Mouse (Mus musculus): ENCODE data around the gene Stard3. TPM values are rescaled to one million over a fixed set of nuclear protein-coding genes. Genes with fewer than 3 reads are reported as not detected.

Gene Stard3
- polyA plus RNA-seq, 1 experiment from 2014 or later: 54.5 TPM

Other genes with a start within 250 kb of the Stard3 start
- 21.0 and 23.7 TPM in 2 replicates for gene Fbxl20, start 208.0 kb upstream of the Stard3 start, polyA plus RNA-seq (2016; fragmentation: Nextera tagmentation; extraction: Ambion mirVana)
- 74.3 and 82.5 TPM in 2 replicates for gene Med1, start 165.1 kb upstream of the Stard3 start, polyA plus RNA-seq (2016; fragmentation: Nextera tagmentation; extraction: Ambion mirVana)
- gene Cdk12, start 155.3 kb upstream of the Stard3 start, polyA plus RNA-seq (2016; fragmentation: Nextera tagmentation; extraction: Ambion mirVana): 10.7 and 12.0 TPM in 2 replicates
- 0.05 and 0.09 TPM in 2 replicates for gene Neurod2, start 28.7 kb upstream of the Stard3 start, polyA plus RNA-seq (2016; fragmentation: Nextera tagmentation; extraction: Ambion mirVana)
- 1.0 and 1.6 TPM in 2 replicates for gene Ppp1r1b, start 10.0 kb upstream of the Stard3 start, polyA plus RNA-seq (2016; fragmentation: Nextera tagmentation; extraction: Ambion mirVana)
- 0.19 TPM in 1 of 2 replicates, not detected in the other for gene Tcap, start 25.4 kb downstream of the Stard3 start, polyA plus RNA-seq (2016; fragmentation: Nextera tagmentation; extraction: Ambion mirVana)
- gene Pnmt, start 28.1 kb downstream of the Stard3 start, polyA plus RNA-seq (2016; fragmentation: Nextera tagmentation; extraction: Ambion mirVana): not detected in 2 replicates
- gene Pgap3, start 42.1 kb downstream of the Stard3 start, polyA plus RNA-seq (2016; fragmentation: Nextera tagmentation; extraction: Ambion mirVana): 8.8 and 10.1 TPM in 2 replicates
- 21.8 and 22.4 TPM in 2 replicates for gene Erbb2, start 54.1 kb downstream of the Stard3 start, polyA plus RNA-seq (2016; fragmentation: Nextera tagmentation; extraction: Ambion mirVana)
- 112 and 124 TPM in 2 replicates for gene Mien1, start 80.6 kb downstream of the Stard3 start, polyA plus RNA-seq (2016; fragmentation: Nextera tagmentation; extraction: Ambion mirVana)
- gene Grb7, start 88.0 kb downstream of the Stard3 start, polyA plus RNA-seq (2016; fragmentation: Nextera tagmentation; extraction: Ambion mirVana): 1.5 and 2.3 TPM in 2 replicates
- 0.02 and 0.06 TPM in 2 replicates for gene Ikzf3, start 187.7 kb downstream of the Stard3 start, polyA plus RNA-seq (2016; fragmentation: Nextera tagmentation; extraction: Ambion mirVana)
- 0.11 and 0.32 TPM in 2 replicates for gene Zpbp2, start 192.7 kb downstream of the Stard3 start, polyA plus RNA-seq (2016; fragmentation: Nextera tagmentation; extraction: Ambion mirVana)
- 65.8 and 81.0 TPM in 2 replicates for gene Ormdl3, start 229.0 kb downstream of the Stard3 start, polyA plus RNA-seq (2016; fragmentation: Nextera tagmentation; extraction: Ambion mirVana)
- not detected in 2 replicates for gene Lrrc3c, start 239.9 kb downstream of the Stard3 start, polyA plus RNA-seq (2016; fragmentation: Nextera tagmentation; extraction: Ambion mirVana)

All from midbrain, embryonic 10.5 days (tissue).